Mouse (Mus musculus) cerebellum, postnatal 14 days (tissue): ENCODE results near the gene Agpat2.

ENCODE experiments used
- DNase-seq, 2 experiments: peaks; one replicate each; pipeline ENCODE4 v3.0.0; 2021; ENCODE audit warnings: mixed read lengths in 2 of 2

Gene Agpat2

DNA sequence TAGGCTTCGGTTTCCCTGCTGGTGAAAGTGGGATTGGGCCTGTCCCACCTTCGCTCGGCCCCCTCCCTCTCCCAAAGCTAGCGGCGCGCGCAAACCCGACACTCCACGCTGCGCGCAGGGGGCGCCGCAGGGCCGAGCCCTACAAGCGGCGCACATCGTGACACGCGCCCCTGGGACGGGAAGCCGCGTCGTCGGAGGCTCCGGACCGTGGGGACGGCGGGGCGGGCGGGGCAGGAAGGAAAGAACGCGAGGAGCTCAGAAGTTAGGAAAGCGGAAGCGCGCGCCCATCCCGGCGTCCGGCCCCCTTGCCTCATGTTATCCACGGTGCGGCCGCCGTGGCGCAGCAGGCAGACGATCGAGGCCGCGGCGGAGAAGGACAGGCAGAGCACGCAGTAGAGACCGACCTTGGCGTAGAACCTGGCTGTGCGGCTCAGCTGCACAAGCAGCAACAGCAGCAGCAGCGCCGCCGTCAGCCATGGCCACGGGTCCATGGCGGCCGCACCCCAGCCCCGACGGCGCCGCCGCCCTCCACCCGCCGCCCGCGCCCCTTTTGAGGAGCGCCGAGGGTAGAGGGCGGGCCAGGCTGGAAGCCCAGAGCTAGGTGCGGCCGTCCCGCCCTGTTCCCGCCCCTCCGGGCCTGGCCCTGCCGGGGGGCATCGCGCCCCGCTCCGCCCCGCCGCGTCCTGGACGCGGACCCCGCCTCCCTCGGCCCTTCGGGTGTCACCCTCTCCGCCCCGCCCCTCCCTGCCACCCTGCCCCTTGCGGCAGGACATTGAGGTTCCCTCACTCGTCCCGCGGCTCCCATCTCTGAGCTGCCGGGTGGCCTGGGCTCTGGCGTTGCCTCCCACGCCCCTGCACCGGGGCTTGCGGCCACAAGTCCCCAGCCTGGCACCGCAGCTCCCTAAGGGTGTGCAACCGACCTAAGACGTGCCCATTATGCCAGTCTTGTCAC, at the start of gene Agpat2:
Gene Agpat2 (minus strand): TSS at position 698 of the 952 bp plus-strand sequence.
- peak in 1 of 2 experiments; percentile 37 for DNase-seq

DNA sequence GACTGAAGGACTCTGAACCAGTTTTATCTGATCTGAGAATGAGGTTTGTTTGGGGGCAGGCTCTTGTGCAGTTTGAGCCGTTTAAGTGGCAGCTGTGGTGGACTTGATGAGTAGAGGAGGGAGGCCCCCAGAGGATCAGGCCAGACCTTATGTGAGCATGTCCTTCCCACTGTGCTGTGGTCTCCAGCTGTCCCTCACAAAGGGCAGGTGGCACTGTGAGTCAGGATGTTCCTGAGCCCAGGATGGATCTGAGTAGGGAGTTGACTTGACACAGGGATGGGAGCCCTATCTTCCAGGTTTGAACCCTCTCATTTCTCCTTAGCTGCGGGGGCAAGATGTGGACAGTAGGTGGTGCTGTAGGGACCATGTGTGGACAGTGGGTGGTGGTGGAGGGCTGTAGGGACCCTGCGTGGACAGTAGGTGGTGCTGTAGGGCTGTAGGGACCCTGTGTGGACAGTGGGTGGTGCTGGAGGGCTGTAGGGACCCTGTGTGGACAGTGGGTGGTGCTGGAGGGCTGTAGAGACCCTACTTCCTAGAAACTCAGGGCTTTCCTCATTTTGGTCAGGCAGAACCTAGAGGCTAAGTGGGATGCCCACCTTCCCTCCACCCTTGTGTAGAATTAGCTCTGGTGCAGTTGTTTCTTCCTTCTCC, 42.6 kb upstream of the Agpat2 start:
- peak; percentile 76 to 85 for DNase-seq

DNA sequence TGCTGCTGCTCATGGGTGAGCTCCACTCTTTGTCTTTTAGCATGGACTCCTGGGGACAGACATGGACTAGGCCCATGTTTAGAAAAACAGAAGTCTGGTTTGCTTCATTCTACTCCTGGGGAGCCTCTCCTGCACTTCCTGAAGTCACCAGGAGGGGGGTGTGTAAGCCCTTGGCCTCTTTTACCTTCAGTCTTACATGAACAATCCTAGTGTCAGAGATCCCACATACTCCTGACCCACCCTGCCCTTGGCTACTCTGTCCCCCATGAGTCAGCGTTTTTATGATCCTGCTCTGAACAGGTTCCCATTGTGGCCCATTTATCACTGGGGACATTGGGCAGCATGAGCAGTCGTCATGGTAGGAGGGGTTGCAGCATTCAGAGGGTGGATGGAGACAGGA, 39.7 kb upstream of the Agpat2 start:
- DNase-seq = peak in 1 of 2 experiments; percentile 64

DNA sequence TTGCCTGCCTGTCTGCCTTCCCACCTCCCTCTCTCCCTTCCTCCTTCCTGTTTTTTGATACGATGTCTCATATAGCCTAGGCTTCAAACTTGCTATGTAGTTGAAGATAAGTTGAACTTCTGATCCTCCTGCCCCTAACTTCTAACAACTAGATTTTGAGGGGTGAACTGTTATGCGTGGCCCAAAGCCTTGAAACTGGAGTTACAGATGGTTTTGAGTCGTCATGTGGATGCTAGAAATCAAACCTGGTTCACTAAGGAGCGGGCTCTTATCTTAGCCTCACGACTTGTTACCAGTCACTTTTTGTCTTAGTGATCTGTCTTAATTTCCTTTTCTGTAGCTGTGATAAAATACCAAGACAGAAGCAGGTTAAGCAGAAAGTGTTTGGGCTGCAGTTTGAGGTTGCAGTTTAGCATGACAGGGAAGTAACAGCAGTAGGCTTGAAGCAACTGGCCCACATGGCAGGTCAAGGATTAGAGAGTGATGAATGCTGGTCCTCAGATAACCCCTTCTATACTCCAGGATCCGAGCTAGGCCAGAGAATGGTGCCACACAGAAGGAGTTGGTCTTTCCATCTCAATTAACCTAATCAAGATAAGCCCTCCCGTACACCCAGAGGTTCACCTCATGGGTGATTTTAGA, 36.9 kb upstream of the Agpat2 start:
- no peak for DNase-seq

DNA sequence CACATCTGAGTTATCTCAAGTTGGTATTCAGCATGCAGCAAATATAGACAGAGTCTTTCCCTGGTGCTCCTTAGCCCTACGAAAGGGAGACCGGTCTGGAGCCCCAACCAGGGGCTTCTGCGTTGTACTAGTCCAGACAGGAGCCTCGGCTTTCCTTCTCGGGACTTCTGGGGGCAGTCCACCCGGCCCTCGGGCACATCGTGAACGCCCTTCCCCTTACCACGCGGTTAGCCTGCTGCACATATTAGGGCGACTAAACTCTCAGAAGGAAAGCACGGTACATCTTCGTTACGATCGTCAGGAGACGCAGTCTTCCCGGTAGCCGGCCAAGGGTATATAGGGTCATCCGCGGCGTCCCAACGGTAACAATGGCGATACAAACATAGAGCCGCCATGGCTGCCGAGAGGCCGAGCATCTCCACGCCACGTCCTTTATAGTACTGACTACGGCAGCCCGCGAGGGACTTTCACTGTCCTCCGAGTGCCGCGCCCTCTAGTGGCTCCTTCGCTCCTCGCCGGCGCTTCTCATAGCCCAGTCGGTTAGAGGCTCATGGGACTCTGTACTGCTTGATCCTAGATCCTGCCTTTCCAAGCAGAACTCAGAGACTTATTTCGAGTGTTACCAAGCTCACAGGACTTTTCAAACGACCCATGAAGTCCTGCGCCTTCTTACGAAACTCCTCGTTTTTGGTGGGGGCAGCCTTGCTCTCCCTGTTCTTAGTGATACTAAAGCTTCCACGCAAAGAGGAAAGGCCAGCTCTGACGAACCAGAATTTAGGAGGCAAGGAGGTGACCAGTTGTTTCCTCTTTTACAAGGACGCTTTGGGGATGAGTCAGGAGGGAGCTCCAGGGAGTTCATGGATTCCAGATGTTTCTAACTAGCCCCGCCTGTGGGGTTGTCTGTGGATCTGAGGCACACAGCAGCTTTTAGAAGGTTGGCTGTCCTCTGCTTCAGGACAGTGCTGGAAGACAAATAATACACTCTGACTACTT, 35.9 kb upstream of the Agpat2 start:
- peak; percentile 99 to 100 for DNase-seq

DNA sequence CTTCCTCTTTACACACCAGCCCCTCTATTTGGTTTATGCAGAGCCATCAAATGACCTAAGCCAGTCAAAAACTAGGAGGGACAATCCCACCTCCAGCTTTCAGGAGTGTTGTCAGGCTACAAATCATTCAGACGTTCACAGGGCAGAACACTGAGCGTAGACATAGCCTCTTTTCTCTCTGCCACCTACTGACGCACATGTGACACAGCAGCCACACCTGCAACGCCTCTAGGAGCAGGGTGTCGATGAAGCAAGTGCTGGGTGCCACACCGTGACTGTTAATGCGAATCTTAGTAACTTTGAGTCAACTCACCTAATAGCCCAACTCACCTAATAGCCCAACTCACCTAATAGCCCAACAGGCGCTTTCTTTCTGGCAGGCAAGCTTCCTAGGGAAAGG, 34.9 kb upstream of the Agpat2 start:
- peak; percentile 47 to 51 for DNase-seq

DNA sequence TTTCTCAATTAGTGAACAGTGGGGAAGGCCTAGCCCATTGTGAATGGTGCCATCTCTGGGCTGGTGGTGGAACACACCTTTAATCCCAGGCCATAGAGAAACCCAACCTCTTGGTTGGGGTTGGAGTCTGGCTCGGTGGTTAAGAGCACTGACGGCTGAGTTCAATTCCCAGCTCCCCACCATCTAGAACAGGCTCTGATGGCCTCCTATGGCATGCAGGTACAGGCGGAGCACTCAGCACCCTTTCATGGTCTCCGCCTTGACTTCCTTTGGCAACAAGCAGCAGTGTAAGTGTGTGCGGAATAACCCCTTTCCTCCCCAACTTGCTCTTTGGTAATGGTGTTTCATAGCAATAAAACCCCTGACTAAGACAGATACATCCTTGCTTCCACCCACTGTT, 34.4 kb upstream of the Agpat2 start:
- no peak for DNase-seq

DNA sequence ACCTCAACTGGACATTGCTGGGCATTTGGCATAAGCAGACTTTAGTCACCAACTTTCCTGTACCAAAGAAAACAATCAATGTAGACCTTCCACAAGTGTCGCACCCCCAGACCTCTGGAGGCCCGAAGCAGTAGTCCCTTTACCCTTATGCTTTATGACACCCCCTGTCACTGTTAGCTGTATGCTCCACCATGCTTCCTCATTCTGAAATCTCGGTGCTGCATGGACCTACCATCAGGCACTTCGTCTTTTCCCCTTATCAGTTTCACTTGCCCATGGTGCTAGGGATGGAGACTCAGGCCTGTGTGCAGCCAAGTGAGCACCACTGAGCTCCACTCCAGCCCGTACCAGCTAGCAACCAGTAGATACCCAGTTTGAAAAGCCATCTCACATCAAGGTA, 33.8 kb upstream of the Agpat2 start:
- no peak for DNase-seq

DNA sequence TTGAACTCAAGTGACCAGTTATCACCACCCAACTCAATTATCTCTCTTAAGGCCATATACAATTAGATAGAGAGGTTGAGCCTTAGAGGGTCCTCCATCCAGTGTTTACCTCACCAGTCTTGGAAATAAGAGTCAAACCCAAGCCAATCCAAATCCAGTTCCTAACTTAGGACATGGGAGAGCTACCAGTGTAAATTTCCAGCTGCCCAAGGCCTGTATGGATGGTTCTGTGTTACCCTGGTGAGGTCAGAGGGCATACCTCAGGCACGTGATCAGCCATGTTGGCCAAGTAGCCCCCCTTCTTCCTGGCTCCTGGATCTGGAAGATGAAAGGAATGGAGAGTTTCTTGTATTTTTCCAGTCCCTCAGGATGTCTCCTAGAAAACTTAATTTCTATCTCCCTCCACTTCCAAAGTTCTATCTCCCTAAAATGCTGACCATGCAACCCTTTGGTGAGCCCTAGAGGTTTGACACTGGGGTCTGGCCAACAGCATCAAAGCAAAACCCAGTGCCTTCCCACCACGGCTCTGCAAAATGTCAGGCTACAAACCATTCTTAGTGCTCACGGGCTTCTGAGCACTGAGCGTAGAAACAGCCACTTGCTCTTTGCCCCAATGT, 33.2 kb upstream of the Agpat2 start:
- no peak for DNase-seq

DNA sequence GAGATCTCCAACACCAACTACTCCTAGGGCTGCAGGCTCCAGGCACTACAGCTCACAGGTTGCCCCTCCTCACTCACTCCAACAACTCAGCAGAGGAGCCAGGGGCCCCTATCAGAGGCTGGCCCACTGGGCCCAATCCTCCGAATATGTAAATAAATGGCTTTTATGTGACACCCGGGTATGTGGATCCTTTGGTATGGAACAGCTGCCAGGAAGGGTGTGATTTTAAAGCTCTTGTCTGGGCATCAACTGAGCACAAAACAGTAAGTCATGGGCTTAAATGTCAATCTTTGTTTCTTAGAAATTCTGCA, 32.1 kb upstream of the Agpat2 start:
- DNase-seq = no peak

DNA sequence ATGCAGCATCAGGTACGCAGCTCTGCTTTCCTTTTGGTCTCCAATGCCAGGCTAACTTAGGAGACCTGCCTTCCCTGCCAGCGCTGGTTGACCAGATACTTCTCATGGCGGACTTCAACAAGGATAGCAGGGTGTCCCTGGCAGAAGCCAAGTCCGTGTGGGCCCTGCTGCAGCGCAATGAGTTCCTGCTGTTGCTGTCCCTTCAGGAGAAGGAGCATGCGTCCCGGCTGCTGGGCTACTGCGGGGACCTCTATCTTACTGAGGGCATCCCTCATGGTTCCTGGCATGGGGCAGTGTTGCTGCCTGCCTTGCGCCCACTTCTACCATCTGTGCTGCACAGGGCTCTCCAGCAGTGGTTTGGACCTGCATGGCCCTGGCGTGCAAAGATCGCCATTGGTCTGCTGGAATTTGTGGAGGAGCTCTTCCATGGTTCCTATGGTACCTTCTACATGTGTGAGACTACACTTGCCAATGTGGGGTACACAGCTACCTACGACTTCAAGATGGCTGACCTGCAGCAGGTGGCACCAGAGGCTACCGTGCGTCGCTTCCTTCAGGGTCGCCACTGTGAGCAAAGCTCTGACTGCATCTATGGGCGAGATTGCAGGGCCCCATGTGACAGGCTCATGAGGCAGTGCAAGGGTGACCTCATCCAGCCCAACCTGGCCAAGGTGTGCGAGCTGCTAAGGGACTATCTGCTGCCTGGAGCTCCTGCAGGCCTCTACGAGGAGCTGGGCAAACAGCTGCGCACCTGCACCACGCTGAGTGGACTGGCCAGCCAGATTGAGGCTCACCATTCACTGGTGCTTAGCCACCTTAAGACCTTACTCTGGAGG, 31.5 kb upstream of the Agpat2 start:
- DNase-seq = no peak

DNA sequence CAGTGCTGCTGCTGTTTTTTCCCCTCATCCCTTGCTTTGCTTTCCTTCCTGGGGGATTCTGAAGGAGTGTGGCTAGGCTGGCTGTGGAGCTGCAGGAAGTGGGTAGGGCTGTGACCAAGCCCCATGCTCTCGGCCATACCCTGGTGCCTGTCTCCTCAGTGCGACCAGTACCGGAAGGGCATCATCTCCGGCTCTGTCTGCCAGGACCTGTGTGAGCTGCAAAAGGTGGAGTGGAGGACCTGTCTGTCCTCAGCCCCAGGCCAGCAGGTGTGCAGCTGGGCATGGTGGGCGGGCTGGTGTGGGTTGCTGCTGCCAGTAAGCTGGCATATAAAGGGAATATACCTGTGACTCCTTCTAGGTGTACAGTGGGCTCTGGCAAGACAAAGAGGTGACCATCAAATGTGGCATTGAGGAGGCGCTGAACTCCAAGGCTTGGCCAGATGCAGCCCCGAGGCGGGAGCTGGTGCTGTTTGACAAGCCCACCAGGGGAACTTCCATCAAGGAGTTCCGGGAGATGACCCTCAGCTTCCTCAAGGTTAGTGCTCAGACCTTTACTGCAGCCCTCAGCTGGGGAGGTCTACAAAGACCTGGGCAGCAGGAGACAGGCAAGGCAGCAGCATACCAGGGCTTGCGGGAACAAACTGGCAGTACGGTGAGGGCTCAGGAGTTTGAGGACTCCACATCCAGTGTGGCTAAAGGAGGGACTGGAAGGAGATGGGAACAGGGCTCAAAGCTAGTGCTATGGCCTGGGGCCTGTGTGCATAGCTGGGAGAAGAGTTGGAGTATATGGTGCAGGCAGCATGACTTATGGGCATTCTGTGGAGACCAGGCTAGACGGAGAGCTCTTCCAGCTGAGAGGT, 30.6 kb upstream of the Agpat2 start:
- DNase-seq = no peak

DNA sequence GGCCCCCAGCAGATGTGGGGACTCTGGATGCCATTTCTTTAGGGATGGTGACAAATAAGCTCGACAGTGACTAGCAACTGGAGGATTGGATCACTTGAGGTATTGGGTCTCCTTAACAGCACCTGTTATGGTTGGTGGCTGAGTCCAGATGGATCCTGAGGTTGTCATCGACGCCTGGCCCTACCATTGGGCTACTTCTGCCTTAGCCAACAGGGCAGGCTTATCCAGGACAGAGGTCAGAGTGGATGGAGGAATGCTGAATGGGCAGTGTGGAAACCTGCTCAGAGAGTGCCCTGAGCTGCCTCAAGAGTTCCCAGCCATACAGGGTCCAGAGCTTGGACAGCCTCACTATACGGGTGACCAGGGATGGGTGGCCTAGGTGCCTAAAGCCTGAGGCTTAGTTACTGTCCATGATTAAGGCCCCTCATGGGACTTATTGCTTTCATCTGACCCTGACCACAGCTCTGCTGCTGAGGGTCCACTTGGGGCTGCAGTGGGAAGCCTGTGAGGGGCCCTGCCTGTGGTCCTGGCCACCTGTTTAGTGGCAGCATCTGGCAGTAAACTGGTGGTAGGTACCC, 29.8 kb upstream of the Agpat2 start:
- no peak for DNase-seq

DNA sequence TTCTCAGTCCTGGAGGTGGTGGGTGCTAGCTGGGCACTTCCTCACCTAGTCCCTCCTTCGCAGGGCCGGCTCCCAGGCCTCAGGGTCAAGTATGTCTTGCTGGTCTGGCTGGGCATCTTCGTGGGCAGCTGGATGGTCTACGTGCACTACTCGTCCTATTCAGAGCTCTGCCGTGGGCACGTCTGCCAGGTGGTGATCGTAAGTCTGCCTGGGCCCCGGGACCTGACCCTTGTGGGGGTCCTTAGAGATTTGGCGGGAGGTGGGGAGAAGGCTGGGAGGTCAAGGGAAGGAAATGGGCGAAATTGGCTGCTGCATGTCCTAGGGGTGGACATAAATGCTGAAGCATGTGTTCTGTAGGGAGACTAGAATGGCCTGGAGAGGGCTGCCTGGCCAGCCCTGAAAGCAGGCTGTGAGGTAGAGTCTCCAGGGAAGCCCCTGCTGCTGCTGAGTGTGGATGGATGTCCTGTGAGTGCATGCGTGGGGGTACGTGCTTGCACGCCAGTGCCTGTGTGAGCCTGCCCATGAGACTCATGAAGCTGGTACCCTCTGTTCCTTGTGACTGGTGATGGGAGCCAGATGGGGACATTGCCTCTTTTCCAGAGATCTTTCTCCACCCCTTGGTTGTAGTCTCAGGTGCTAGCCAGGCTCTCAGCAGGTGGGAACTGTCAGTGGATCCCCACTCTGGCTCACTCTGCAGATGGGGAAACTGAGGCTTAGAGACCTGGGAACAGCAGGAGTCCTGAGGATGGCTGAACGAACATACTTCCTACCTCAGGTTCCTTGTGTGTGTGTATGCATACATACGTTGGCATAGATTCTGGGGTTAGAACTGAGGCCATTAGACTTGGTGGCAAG, 28.6 kb upstream of the Agpat2 start:
- DNase-seq = no peak

DNA sequence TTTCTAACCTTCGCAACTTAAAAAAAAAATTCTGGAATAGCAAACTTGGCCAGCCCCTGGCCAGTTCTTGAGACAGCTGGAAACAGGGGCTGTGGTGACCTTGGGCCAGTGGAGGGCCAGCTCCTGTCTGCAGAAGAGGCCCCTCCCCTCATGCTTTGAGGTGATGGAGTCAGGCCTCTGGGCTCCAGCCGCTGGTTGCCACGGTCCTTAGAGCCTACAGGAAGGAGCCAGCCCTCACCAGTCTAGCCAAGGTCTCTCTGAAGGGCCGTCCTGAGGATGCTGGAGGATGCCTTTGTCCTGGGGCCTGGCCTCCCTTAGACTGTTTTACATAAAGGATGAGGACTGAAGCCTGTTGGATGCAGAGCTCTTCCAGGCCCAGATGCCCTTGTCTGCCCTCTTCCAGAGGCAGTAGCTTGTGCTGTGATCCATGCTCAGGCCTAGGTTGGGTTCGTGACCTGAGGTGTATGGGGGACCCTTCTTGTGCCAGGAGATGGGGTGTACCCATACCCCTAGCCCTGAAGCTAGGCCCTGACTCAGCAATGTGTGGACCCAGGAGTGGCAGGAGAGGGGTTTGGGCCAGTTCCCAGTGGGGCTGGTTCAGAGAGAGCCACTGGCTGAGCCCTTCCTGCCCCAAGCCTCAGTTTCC, 24.7 kb upstream of the Agpat2 start:
- DNase-seq = no peak

DNA sequence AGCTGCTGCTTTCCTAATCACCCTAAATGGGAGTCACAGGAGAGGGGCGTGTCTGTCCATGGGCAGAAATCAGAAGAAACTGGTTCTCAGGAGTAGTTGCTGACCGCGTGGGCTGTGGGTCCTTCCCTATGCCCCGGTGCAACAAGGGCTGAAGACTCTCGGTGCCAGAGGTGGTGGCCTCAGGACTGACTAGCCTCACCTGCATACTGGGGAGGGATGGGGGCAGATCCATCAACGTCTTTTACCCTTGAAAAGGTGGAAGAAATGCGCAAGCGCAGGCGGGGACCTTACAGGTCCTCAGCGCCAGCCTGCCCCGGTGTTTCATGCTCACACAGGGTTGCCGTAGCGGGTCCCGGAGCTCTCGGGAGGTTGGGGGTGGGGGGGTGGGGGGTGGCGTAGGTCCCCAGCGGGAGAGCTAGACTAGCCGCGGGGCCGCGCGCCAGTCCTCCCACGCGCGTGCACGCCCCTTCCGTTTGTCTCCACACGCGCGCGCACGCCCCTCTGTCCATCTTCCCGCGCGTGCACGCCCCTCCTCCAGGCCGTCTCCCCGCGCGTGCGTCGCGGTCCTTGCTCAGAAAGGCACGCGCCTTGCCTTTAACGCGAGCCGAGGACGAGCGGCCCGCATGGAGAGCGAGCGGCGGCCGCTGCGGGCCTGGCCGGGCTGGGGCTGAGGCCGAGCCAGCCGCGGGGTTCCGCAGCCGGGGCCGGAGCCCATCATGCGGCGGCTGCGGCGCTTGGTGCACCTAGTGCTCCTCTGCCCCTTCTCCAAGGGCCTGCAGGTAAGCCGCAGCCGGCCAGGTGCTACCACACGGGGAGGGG, 23.9 kb upstream of the Agpat2 start, which contains the start of gene Fam69b:
Gene Fam69b (plus strand): TSS at position 537 of the 819 bp plus-strand sequence.
- DNase-seq = peak; percentile 89 to 91

DNA sequence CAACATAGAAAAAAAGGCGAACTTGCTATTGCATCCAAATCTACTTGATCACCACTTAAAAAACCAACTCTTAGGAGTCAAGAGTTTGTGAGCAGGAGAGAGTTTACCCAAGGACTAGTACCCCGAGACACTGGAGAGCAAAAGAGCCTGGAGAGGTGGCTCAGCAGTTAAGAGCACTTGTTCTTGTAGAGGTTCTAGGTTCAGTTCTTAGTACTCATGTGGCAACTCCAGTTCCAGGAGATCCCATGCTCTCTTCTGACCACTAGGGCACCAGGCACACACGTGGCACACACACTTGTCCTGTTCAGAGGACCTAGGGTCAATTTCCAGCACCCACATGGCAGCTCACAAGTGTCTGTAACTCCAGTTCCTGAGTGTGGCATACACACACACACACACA, 21.9 kb upstream of the Agpat2 start:
- DNase-seq = no peak
